Mouse (Mus musculus) stomach, postnatal 0 days (tissue): ENCODE data around the gene Adcy2. TPM values are rescaled to one million over a fixed set of nuclear protein-coding genes. Genes with fewer than 3 reads are reported as not detected.
A peak's percentile ranks its signal among the peaks of the same experiment; 100 is the strongest.

Source experiments
- ATAC-seq: fragments of 200-750 bp; cut with Nextera tagmentation; 2 replicates; pipeline ENCODE4 v1.8.0; 2017; ENCODE audit not compliant: low FRiP score, low TSS enrichment
- DNase-seq: peaks from one replicate; pipeline ENCODE4 v3.0.0-alpha.2; 2016; ENCODE audit warnings: low spot score
- H3K27ac ChIP-seq: fragments of 300-500 bp; sonication (generic); replicated peaks from 2 replicates; pipeline ENCODE4 v1.5.1; 2014; ENCODE audit warnings: mild to moderate bottlenecking, control low read depth
- H3K27me3 ChIP-seq: fragments of 300-500 bp; sonication (generic); 2 replicates; pipeline ENCODE4 v1.6.1; 2014; ENCODE audit warnings: low read length; ENCODE audit not compliant: control insufficient read depth, insufficient read depth
- H3K36me3 ChIP-seq: fragments of 300-500 bp; sonication (generic); 2 replicates; pipeline ENCODE4 v1.6.1; 2014; ENCODE audit warnings: low read length, mixed read lengths; ENCODE audit not compliant: control insufficient read depth, insufficient read depth
- H3K4me1 ChIP-seq: fragments of 300-500 bp; sonication (generic); replicated peaks from 2 replicates; pipeline ENCODE4 v1.6.1; 2014; ENCODE audit warnings: antibody characterized with exemption; ENCODE audit not compliant: control insufficient read depth, insufficient read depth
- H3K4me2 ChIP-seq: fragments of 300-500 bp; sonication (generic); replicated peaks from 2 replicates; pipeline ENCODE4 v1.6.1; 2014; ENCODE audit warnings: low read depth, mild to moderate bottlenecking, control low read depth, moderate library complexity
- H3K4me3 ChIP-seq: fragments of 300-500 bp; sonication (generic); 2 replicates; pipeline ENCODE4 v1.5.1; 2014; ENCODE audit warnings: low read depth, low read length, control low read depth
- H3K9ac ChIP-seq: fragments of 300-500 bp; sonication (generic); 2 replicates; pipeline ENCODE4 v1.6.1; 2014; ENCODE audit warnings: mild to moderate bottlenecking, low read length, control low read depth, mixed read lengths
- H3K9me3 ChIP-seq: fragments of 300-500 bp; sonication (generic); 2 replicates; pipeline ENCODE4 v1.6.1; 2016; ENCODE audit warnings: low read length; ENCODE audit not compliant: control insufficient read depth
- CTCF ChIP-seq: IDR thresholded peaks from 2 replicates; pipeline ENCODE4 v1.5.1; 2016; ENCODE audit warnings: antibody characterized with exemption, low read depth, mild to moderate bottlenecking, moderate library complexity
- EP300 ChIP-seq: optimal IDR thresholded peaks from 2 replicates; pipeline ENCODE3; 2016; ENCODE audit warnings: antibody characterized with exemption
- WGBS: fragments of 180-500 bp; shearing (Covaris S2); extraction: QIAGEN DNeasy Blood & Tissue Kit; methylation state at CpG from one replicate; pipeline ENCODE4 v1.1.7; 2014; 5-methylcytosine and 5-hydroxymethylcytosine counted together
- polyA plus RNA-seq: library from polyadenylated mRNA; unstranded; fragments of >200 nt; fragmentation: Nextera tagmentation; extraction: Ambion mirVana; gene quantifications from 2 replicates; pipeline ENCODE4 v1.2.1, GENCODE M21; 2015

The Adcy2 gene
- polyA plus RNA-seq, 1 experiment from 2014 or later, result 3.7 TPM

GRCm38 (mm10) chr13:68832141-68832540 lies 167.2 kb downstream of the Adcy2 start:
- Histone ChIP-seq H3K36me3 (no peaks in the 10 kb centered on the region), H3K27ac (no peak overlapping the region), H3K9ac (no peak overlapping the region), H3K27me3 (no peaks in the 10 kb centered on the region), H3K4me1 (no peaks in the 10 kb centered on the region), H3K4me3 (no peak overlapping the region), H3K4me2 (no peak overlapping the region), H3K9me3 (no peaks in the 10 kb centered on the region)
- ATAC-seq, result no peak
- no peak for TF ChIP-seq CTCF
- no peak for TF ChIP-seq EP300
- no peak for DNase-seq
- 73% methylated on average over 5 of the region's 5 CpGs for WGBS

GRCm38 (mm10) chr13:68830030-68830759 lies 169.1 kb downstream of the Adcy2 start:
- DNase-seq (no peak), ATAC-seq (no peak)
- no peaks in the 10 kb centered on the region for H3K9me3 ChIP-seq
- no peaks in the 10 kb centered on the region for H3K36me3 ChIP-seq
- H3K4me1 ChIP-seq, result no peaks in the 10 kb centered on the region
- no peak for TF ChIP-seq EP300
- TF ChIP-seq CTCF, result no peak
- no peak overlapping the region for H3K4me3 ChIP-seq
- no peak overlapping the region for H3K27ac ChIP-seq
- H3K9ac ChIP-seq, result no peak overlapping the region
- no peak overlapping the region for H3K4me2 ChIP-seq
- 81% methylated on average over 6 of the region's 6 CpGs for WGBS
- no peaks in the 10 kb centered on the region for H3K27me3 ChIP-seq

- no peaks in the 10 kb centered on the region for H3K27me3 ChIP-seq
- H3K4me1 ChIP-seq, result no peaks in the 10 kb centered on the region
- no peak overlapping the region for H3K4me3 ChIP-seq
- no peak overlapping the region for H3K4me2 ChIP-seq
- no peaks in the 10 kb centered on the region for H3K9me3 ChIP-seq
- DNase-seq, result no peak
- no peaks in the 10 kb centered on the region for H3K36me3 ChIP-seq
- H3K27ac ChIP-seq, result no peak overlapping the region
- ATAC-seq, result no peak
- no peak for TF ChIP-seq EP300
- H3K9ac ChIP-seq, result no peak overlapping the region
- WGBS, result 69% methylated on average over 4 of the region's 4 CpGs
Observed at GRCm38 (mm10) chr13:68828441-68828840, 170.9 kb downstream of the Adcy2 start.

- Histone ChIP-seq H3K36me3 (no peaks in the 10 kb centered on the region), H3K9me3 (no peaks in the 10 kb centered on the region), H3K27me3 (no peaks in the 10 kb centered on the region), H3K4me3 (no peak overlapping the region), H3K4me2 (no peak overlapping the region), H3K27ac (no peak overlapping the region), H3K9ac (no peak overlapping the region), H3K4me1 (no peaks in the 10 kb centered on the region)
- WGBS, result 93% methylated on average over 1 of the region's 1 CpGs
- DNase-seq (no peak), ATAC-seq (no peak)
- TF ChIP-seq CTCF (no peak), EP300 (no peak)
Observed at GRCm38 (mm10) chr13:68826461-68826860, 172.9 kb downstream of the Adcy2 start.

- DNase-seq (no peak), ATAC-seq (0 out of 2 replicates have a peak, but pooled peaks have one; percentile 12)
- Histone ChIP-seq H3K4me2 (no peak overlapping the region), H3K36me3 (no peaks in the 10 kb centered on the region), H3K9me3 (no peaks in the 10 kb centered on the region), H3K4me1 (no peaks in the 10 kb centered on the region), H3K27me3 (no peaks in the 10 kb centered on the region), H3K9ac (no peak overlapping the region), H3K27ac (0 out of 2 replicates have a peak overlapping the region, but pooled peaks have one; percentile 31), H3K4me3 (no peak overlapping the region)
- WGBS, result 63% methylated on average over 13 of the region's 13 CpGs
- no peak for TF ChIP-seq EP300
- no peak for TF ChIP-seq CTCF
Observed at GRCm38 (mm10) chr13:68820858-68821579, 178.3 kb downstream of the Adcy2 start.
